Mouse (Mus musculus) limb, embryonic 14.5 days (tissue): ENCODE results near the gene Atg4c. TPM values are rescaled to one million over a fixed set of nuclear protein-coding genes. Genes with fewer than 3 reads are reported as not detected.

ENCODE experiments used
- ATAC-seq: fragments of 200-750 bp; cut with Nextera tagmentation; 2 replicates; pipeline ENCODE4 v1.8.0; 2017; ENCODE audit warnings: low read depth, moderate number of reproducible peaks, moderate TSS enrichment; ENCODE audit not compliant: low FRiP score
- DNase-seq: peaks from one replicate; pipeline ENCODE4 v3.0.0-alpha.2; 2015; ENCODE audit warnings: low spot score
- H3K27ac ChIP-seq: fragments of 300-500 bp; sonication (generic); replicated peaks from 2 replicates; pipeline ENCODE4 v1.5.1; 2014; ENCODE audit warnings: low read depth, mild to moderate bottlenecking, low read length, moderate library complexity, mixed read lengths
- H3K27me3 ChIP-seq: fragments of 300-500 bp; sonication (generic); 2 replicates; pipeline ENCODE4 v1.6.1; 2014; ENCODE audit warnings: low read length, mixed read lengths; ENCODE audit not compliant: control insufficient read depth, insufficient read depth
- H3K36me3 ChIP-seq: fragments of 300-500 bp; sonication (generic); 2 replicates; pipeline ENCODE4 v1.6.1; 2014; ENCODE audit warnings: mild to moderate bottlenecking, low read length, moderate library complexity, mixed read lengths; ENCODE audit not compliant: control insufficient read depth, insufficient read depth
- H3K4me1 ChIP-seq: fragments of 300-500 bp; sonication (generic); 2 replicates; pipeline ENCODE4 v1.6.1; 2014; ENCODE audit warnings: antibody characterized with exemption, low read length, mixed read lengths; ENCODE audit not compliant: control insufficient read depth, insufficient read depth
- H3K4me2 ChIP-seq: fragments of 300-500 bp; sonication (generic); replicated peaks from 2 replicates; pipeline ENCODE4 v1.6.1; 2014; ENCODE audit warnings: low read depth, mild to moderate bottlenecking, low read length, moderate library complexity; ENCODE audit not compliant: severe bottlenecking
- H3K4me3 ChIP-seq: fragments of 300-500 bp; sonication (generic); replicated peaks from 2 replicates; pipeline ENCODE4 v1.5.1; 2014; ENCODE audit warnings: low read length
- H3K9ac ChIP-seq: fragments of 300-500 bp; sonication (generic); 2 replicates; pipeline ENCODE4 v1.6.1; 2014; ENCODE audit warnings: mild to moderate bottlenecking, low read depth, low read length, moderate library complexity; ENCODE audit not compliant: severe bottlenecking
- H3K9me3 ChIP-seq: fragments of 300-500 bp; sonication (generic); 2 replicates; pipeline ENCODE4 v1.6.1; 2016; ENCODE audit warnings: low read length; ENCODE audit not compliant: control insufficient read depth
- POLR2A ChIP-seq: fragments of 200-500 bp; IDR thresholded peaks from 2 replicates; pipeline ENCODE4 v1.8.0; 2012; ENCODE audit warnings: inconsistent platforms, mild to moderate bottlenecking, moderate library complexity, borderline replicate concordance; ENCODE audit not compliant: insufficient read depth, insufficient read length; ENCODE audit errors: extremely low read depth
- WGBS: fragments of 180-500 bp; shearing (Covaris S2); extraction: QIAGEN DNeasy Blood & Tissue Kit; methylation state at CpG from one replicate; pipeline ENCODE4 v1.1.7; 2014; 5-methylcytosine and 5-hydroxymethylcytosine counted together
- polyA plus RNA-seq, 2 experiments: library from polyadenylated mRNA; depleted of rRNA in 1 of 2; stranded (reverse) in 1 of 2; unstranded in 1 of 2; fragments of >200 nt; fragmentation: Nextera tagmentation in 1 of 2; extraction: Ambion mirVana in 1 of 2; gene quantifications; 2 replicates each; pipeline versions ENCODE4 v1.2.1 to v1.2.3; 2012 to 2014

The Atg4c gene
- polyA plus RNA-seq, 2 experiments = 11.8 to 13.7 TPM

- ATAC-seq = no peak
- Histone ChIP-seq H3K4me1 (no peaks in the 10 kb centered on the region), H3K9ac (no peak overlapping the region), H3K4me2 (no peak overlapping the region), H3K27me3 (no peaks in the 10 kb centered on the region), H3K9me3 (no peaks in the 10 kb centered on the region), H3K27ac (no peak overlapping the region), H3K36me3 (0 out of 2 replicates have a peak, but pooled peaks cover 3% of the 10 kb centered on the region), H3K4me3 (no peak overlapping the region)
- WGBS = 94% methylated on average over 11 of the region's 11 CpGs
- no peak for TF ChIP-seq POLR2A
- DNase-seq = no peak
These were observed 59.2 kb downstream of the Atg4c start for GRCm38 (mm10) chr4:99252957-99253356.

DNA sequence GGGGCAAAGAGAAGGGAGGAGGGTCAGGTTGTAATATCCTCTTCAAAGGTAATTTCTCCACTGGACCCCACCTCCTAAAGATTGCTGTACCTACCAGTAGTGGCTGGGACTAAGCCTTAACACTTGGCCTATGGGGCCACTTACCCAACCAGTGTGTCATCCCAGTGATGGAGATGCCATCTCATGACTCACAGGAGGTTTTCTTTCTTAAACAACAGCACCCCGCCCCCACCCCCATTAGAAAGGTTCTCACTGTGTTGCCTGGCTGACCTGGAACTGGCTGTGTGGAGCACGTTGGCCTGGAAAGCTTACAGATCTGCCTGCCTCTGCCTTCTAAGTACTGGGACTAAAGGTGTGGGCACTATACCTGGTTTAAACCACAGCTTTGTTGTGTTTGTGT, 69.5 kb downstream of the Atg4c start:
- no peak for ATAC-seq
- no peak for TF ChIP-seq POLR2A

DNA sequence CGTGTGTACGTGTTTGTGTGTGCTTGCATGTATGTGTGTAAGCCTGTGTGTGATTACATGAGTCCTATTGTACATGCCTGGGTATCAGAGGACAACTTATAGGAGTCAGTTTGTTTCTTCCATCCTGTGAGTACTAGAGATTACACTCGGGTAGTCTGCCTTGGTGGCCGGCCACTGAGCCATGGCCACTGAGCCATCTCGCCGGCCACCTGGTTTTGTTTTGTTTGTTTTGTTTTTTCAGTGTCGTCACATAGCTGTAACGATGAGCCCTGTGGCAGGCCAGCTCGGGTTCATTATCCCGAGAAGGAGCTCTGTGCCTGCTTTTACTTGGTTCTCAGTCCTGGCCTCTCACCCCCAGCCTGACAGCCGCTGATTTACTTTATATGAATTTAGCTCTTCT, 69.9 kb downstream of the Atg4c start:
- 54% methylated on average over 11 of the region's 11 CpGs for WGBS
- H3K9ac ChIP-seq = no peak overlapping the region
- no peak for ATAC-seq

More for the DNA sequence above, 69.5 kb downstream of the Atg4c start:
- no peaks in the 10 kb centered on the region for H3K4me1 ChIP-seq
- H3K27ac ChIP-seq = no peak overlapping the region
- no peak overlapping the region for H3K4me3 ChIP-seq
- H3K4me2 ChIP-seq = no peak overlapping the region
- no peak for DNase-seq
- 71% methylated on average over 2 of the region's 2 CpGs for WGBS
- H3K9ac ChIP-seq = no peak overlapping the region
- no peaks in the 10 kb centered on the region for H3K27me3 ChIP-seq
- H3K9me3 ChIP-seq = no peaks in the 10 kb centered on the region
- 0 out of 2 replicates have a peak, but pooled peaks cover 5% of the 10 kb centered on the region for H3K36me3 ChIP-seq

GRCm38 (mm10) chr4:99266843-99267445, 73.2 kb downstream of the Atg4c start:
- H3K27me3 ChIP-seq = no peaks in the 10 kb centered on the region
- H3K9me3 ChIP-seq = no peaks in the 10 kb centered on the region; the same call in 1 of the 2 replicates
- H3K4me1 ChIP-seq = no peaks in the 10 kb centered on the region
- H3K4me3 ChIP-seq = no peak overlapping the region
- H3K4me2 ChIP-seq = no peak overlapping the region
- H3K27ac ChIP-seq = no peak overlapping the region
- H3K36me3 ChIP-seq = no peaks in the 10 kb centered on the region; the same call in 1 of the 2 replicates
- no peak for ATAC-seq
- TF ChIP-seq POLR2A = no peak
- no peak overlapping the region for H3K9ac ChIP-seq
- 77% methylated on average over 10 of the region's 10 CpGs for WGBS
- DNase-seq = no peak

More for the DNA sequence above, 69.9 kb downstream of the Atg4c start:
- no peak overlapping the region for H3K4me2 ChIP-seq
- no peaks in the 10 kb centered on the region for H3K27me3 ChIP-seq
- no peaks in the 10 kb centered on the region for H3K9me3 ChIP-seq
- no peak for TF ChIP-seq POLR2A
- no peak overlapping the region for H3K4me3 ChIP-seq
- no peak overlapping the region for H3K27ac ChIP-seq
- H3K36me3 ChIP-seq = 0 out of 2 replicates have a peak, but pooled peaks cover 2% of the 10 kb centered on the region
- H3K4me1 ChIP-seq = no peaks in the 10 kb centered on the region
- no peak for DNase-seq

GRCm38 (mm10) chr4:99272860-99273259, 79.1 kb downstream of the Atg4c start:
- no peak for DNase-seq
- 56% methylated on average over 9 of the region's 9 CpGs for WGBS

More at GRCm38 (mm10) chr4:99272860-99273259, 79.1 kb downstream of the Atg4c start:
- no peak overlapping the region for H3K4me2 ChIP-seq
- no peak overlapping the region for H3K27ac ChIP-seq
- no peak overlapping the region for H3K4me3 ChIP-seq
- H3K4me1 ChIP-seq = no peaks in the 10 kb centered on the region
- no peak for TF ChIP-seq POLR2A
- no peaks in the 10 kb centered on the region; the same call in 1 of the 2 replicates for H3K9me3 ChIP-seq
- H3K27me3 ChIP-seq = no peaks in the 10 kb centered on the region
- no peak overlapping the region for H3K9ac ChIP-seq
- H3K36me3 ChIP-seq = no peaks in the 10 kb centered on the region; the same call in 1 of the 2 replicates
- no peak for ATAC-seq
